Comparison of ENCODE assay signal across 12 mouse cellular contexts in genomic region chr13:46469536-46469935, GRCm38 (mm10).
"Had no signal": no experiment of that assay in that cellular context is flagged by ENCODE, and none has a peak within 500 bp of the region (broad histone marks: within the 10 kb centered on the region; RNA-seq: fewer than 3 reads in every experiment).

No protein-coding gene starts in this region.

- DNase-seq: gastrocnemius, postnatal 14 days; gastrocnemius, postnatal 36 days; heart, adult 18-20 months; heart, postnatal 14 days; kidney, adult 11 months; kidney, adult 2 months; kidney, adult 9 months; kidney, postnatal 14 days; kidney, postnatal 36 days; layer of hippocampus, adult 9-11 months; layer of hippocampus, postnatal 36 days; left cerebral cortex, postnatal 4 days had no signal
